Mouse (Mus musculus) MEL (cell line): ENCODE results near the gene Acat2.

Experiments used
- CTCF ChIP-seq, 3 experiments: IDR thresholded peaks in 2 of 3; conservative IDR thresholded peaks in 1 of 3; 2 replicates each; pipeline ENCODE4 v1.5.1; 2011 to 2012; ENCODE audit warnings: low read length in 3 of 3, low read depth in 2 of 3, mild to moderate bottlenecking in 2 of 3, improper control_type of control experiment in 1 of 3, inconsistent platforms in 1 of 3, mixed read lengths in 1 of 3, moderate library complexity in 1 of 3; ENCODE audit not compliant: control insufficient read depth in 1 of 3, insufficient read depth in 1 of 3, poor library complexity in 1 of 3, severe bottlenecking in 1 of 3
- EP300 ChIP-seq, 2 experiments: IDR thresholded peaks; 2 replicates each; pipeline ENCODE4 v1.6.1; 2011; ENCODE audit warnings: improper control_type of control experiment in 2 of 2, low read length in 2 of 2, low read depth in 1 of 2, mild to moderate bottlenecking in 1 of 2
- HCFC1 ChIP-seq: IDR thresholded peaks from 2 replicates; pipeline ENCODE4 v1.6.1; 2012; ENCODE audit warnings: low read depth, mild to moderate bottlenecking, inconsistent platforms, low read length, improper control_type of control experiment, moderate library complexity
- POLR2AphosphoS5 ChIP-seq: IDR thresholded peaks from 2 replicates; pipeline ENCODE4 v1.6.1; 2012; ENCODE audit warnings: low read depth, borderline replicate concordance, mild to moderate bottlenecking, inconsistent platforms, low read length, moderate library complexity, mixed read lengths
- TCF12 ChIP-seq: IDR thresholded peaks from 2 replicates; pipeline ENCODE4 v1.6.1; 2014; ENCODE audit warnings: low read depth, mild to moderate bottlenecking, inconsistent platforms, low read length, improper control_type of control experiment, moderate library complexity

GRCm38 (mm10) chr17:12941543-12942260 lies 18.8 kb downstream of the Acat2 start:
- TF ChIP-seq HCFC1 = no peak
- TF ChIP-seq TCF12 = peak; percentile 39; the same call in 1 of the 2 replicates
- no peak for TF ChIP-seq CTCF (IDR thresholded peaks at IDR 0.05 in 2 of 3, conservative IDR thresholded peaks at IDR 0.05 in 1 of 3; ENCODE audit: control insufficient read depth in 1 of 3, insufficient read depth in 1 of 3, low read depth in 2 of 3, low read length in 3 of 3, poor library complexity in 1 of 3, severe bottlenecking in 1 of 3)
- TF ChIP-seq EP300 (IDR thresholded peaks at IDR 0.05; ENCODE audit: low read depth in 1 of 2, low read length in 2 of 2) = peak; percentile 17 to 29; a peak in 2 of 4 replicates
- no peak for TF ChIP-seq POLR2AphosphoS5
